Mouse (Mus musculus) testis, postnatal 10 days (tissue): Measurements from ENCODE around the gene Becn1.

Source experiments
- DNase-seq: peaks from one replicate; pipeline ENCODE4 v3.0.0; 2021; ENCODE audit warnings: low spot score

Gene Becn1

GRCm38 (mm10) chr11:101238071-101238647 lies 63.9 kb downstream of the Becn1 start:
- DNase-seq: no peak

- DNase-seq: no peak
Observed at GRCm38 (mm10) chr11:101236782-101237181, 65.3 kb downstream of the Becn1 start.
